Mouse (Mus musculus): Measurements from ENCODE around the gene Pik3ap1.
"Not testable (repeated sequence)": the region's sequence is repeated elsewhere in the genome, so short reads cannot be mapped to it uniquely, and the experiment has no call there.

Gene Pik3ap1

DNA sequence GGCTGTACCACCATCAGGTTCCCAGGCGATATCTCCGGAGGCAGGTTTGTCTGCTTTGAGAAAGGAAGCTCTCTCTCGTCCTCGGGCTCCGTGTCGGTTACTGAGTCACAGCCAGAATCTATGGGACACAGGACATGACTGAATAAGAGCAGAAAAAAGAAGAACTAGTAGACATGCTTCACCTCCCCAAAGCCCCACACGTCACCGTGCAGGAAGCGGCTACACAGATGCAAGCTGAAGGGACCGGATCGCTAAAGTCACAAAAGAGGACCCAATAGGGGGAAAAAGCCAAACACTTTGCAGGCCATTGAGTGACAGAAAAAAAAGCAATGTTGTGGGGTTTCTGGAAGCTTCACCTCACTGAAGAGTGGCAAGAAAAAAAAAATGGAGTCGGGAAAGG is 52.7 kb downstream of the Pik3ap1 start:
- no peak for DNase-seq (ENCODE audit: low spot score)

DNA sequence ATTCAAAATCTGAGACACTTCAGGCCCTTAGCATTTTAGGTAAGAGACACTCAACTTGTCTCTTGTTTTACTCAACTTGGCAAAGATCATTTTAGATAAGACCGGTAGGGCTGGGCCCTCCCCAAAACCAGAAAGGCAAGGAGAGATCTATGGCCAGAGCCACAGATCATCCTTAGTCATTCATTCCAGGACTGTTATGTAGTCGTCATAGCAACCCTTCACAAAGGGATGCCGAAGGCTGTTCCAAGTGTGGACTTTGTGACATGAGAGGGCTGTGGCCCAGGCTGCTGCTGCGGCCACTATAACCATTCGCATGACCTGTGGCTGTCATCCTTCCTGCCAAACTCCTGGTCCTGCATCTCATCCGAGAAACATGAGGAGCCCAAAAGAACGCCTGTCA is 54.5 kb downstream of the Pik3ap1 start:
- no peak for DNase-seq (ENCODE audit: low spot score)

DNA sequence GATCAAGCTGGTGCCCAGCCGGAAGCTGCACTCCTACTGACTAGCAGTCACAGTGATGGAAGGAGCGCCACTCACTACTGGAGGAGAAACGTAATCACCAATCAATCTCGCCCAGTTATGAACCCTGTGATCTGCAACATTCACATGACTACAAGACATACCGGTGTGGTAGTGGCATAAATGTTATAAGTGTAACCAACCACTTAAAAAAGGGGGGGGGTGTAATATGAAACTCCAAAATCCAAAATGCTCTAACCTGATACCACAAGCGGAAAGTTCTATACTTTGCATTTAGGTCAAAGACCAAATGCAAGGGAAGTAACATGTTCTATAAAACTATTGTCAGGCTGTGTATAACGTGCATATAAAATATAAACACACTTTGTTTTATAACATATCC is 54.9 kb downstream of the Pik3ap1 start:
- DNase-seq (ENCODE audit: low spot score): no peak

DNA sequence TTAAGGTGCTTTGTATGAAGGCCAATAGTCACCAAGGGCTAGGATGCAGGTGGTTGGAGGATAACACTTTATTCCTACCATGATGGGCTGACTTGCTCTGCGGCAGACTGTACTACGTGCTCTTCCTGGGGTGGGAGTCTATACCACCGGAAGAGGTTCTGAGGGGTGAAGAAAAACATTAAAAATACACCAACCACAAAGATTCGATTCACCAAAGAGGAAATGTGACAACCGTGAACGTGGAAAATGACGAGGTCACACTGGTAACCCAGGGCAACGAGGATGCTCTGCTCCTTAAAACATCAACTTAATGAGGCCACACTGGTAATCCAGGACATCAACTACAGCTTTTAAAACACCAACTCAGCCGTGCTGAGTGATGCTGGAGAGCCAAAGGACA is 56.2 kb downstream of the Pik3ap1 start:
- DNase-seq (ENCODE audit: low spot score): no peak

DNA sequence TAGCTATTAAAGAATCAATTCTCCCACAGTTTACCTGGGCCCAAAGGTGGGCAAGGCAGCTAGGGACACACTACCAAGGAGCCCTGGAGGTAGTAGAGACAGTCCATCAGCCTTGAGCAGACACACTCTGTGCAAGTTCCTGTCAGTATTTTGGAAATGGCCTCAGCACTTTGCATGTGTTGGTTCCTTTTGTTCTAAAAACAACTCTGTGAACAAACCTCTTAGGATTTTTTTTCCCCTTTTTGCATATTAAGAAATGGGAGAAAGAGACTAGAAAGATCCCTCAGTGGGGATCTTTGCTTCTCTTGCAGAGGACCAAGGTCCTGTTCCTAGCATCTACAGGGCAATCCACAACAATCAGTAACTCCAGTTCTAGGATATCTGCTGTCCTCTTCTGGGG is 61.1 kb downstream of the Pik3ap1 start:
- no peak for DNase-seq (ENCODE audit: low spot score)

DNA sequence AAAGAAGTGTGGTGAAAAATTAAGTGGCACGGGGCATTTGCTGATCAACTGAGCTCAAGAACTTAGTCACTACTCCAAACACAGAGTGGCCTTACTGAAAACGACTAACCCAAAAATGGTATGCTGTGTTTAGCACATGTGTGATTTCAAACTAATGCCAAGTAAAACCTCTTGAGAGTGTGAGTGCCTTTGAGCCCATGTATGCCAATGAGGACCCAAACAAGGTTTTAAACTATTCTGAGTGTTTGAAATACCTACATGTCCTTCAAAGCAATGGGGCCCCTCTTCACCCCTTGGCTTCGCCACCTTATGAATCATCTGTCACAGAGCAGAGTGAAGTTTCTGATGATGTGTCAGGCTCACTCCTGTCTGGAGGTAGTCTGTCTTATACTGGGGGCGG is 61.8 kb downstream of the Pik3ap1 start:
- DNase-seq (ENCODE audit: low spot score): no peak

DNA sequence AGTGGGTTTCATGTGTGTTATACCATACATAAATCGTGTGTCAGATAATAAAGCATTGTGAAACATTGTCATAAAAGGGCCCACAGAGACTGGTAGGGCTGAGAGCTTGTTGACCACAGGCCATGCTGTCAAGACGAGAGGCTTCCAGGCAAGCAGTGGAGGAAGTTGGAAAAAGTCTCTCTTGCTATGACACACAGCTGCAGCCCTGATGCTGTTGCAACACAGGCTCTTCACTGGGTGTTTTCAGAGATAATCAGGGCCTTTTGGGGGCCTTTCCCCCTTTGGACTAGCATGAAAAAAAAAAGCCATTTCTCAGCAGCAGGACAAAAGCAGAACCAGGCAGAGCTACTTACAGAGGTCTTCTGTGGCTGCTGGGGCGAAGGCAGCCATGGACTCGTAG is 63.8 kb downstream of the Pik3ap1 start:
- DNase-seq (ENCODE audit: low spot score): peak; percentile 43

DNA sequence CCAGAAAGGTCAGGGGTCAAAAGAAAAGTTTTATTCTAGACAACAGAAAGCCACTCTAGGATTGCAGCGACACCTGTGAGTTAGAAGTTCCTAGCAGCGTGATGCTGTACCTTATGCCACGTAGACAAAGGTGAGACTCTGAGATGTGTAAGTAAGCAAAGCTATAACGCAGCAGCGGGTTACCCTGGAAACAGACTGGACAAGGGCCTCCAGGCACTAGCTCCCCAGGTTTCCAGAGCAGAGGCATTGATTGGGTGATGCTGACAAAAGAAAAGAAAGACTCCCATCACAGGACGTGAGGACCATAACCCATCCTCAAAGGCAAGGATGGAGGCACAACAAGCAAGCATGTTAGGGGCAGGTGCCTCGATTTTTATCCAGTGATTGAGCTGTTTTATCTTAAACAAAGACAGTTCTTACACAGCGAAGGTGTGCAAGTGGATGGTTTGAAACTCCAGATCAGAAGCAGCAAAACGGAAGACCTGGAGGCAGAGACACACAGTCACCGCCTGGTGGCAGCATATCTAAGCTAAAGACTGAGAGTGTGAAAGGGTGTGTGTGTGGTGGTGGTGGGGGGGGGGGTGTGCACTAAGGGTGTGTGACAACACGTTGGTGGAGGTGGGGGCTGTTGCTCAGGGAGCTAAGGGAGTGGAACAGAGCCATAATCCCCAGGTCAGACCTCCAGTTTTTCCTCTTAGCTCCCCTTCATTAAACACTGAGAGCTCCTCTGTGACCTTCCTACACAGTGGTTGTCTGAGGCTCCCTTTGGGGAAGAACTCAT is 67.4 kb downstream of the Pik3ap1 start:
- peak; percentile 64 for DNase-seq (ENCODE audit: low spot score)

DNA sequence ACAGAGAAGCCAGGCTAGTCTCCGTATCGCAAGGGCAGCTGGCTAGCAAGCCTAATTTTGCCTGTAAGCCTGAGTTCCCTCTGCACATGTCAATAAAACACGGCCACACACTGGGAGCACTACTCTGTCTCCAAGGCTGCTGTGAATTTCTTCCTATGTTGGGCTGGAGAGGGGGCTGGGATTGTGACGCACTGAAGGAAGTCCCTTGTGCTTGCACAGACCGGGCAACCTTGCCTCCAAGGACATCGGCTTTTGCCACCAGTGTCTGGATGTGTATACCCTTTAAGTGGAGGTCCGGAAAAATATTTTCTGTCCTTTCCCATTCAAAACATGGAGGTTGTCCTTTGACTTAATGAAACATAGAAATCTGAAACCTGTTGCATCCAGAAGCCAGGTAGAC is 70.2 kb downstream of the Pik3ap1 start:
- DNase-seq (ENCODE audit: low spot score): no peak

DNA sequence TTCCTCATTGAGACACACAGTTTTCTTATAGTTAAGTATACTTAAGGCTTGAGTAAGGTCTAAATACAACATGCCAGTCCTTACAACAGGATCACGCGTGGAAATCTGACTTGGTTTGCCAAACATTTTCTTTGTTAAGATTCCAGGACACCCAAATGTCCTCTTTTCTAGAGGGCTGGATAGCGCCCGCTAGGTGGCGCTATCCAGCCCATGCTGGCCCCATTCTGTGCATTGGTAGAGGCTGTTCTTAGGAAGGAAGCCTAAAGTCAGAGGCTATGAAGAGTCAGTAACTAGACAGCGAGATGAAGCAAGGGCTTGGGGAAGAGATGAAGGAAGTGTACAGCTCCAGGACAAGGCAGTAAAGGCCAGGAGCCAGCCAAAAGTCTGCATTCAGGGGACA is 71.2 kb downstream of the Pik3ap1 start:
- DNase-seq (ENCODE audit: low spot score): peak; percentile 20

DNA sequence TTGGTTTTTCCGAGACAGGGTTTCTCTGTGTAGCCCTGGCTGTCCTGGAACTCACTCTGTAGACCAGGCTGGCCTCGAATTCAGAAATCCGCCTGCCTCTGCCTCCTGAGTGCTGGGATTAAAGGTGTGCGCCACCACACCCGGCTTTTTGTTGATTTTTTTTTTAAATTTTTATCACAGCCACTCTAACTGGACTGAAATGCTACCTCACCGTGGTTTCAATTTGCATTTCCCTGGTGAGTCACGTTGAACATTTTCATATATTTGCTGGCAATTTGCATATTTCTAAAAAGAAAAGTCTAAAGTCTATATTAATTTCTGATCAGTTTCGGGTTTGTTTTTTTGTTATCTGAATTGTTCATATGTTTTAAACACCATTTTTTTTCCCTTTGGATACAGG is 72.3 kb downstream of the Pik3ap1 start:
- not testable (repeated sequence) for DNase-seq (ENCODE audit: low spot score)

DNA sequence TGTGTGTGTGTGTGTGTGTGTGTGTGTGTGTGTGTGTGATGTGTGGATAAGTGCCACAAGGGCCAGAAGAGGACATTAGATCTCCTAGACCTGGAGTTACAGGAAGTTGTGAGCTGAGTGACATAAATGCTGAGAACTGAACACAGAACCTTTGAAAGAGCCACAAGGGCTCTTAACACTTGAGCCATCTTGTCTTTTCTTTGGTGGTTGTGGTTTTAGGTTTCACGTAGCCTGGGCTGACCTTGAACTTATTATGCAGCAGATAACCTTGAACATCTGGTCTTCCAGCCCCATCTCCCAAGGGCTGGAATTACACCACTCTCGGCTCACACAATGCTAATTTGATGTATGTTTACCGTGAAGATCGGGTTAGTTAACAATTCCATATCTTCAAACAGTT is 72.9 kb downstream of the Pik3ap1 start:
- DNase-seq (ENCODE audit: low spot score): no peak

DNA sequence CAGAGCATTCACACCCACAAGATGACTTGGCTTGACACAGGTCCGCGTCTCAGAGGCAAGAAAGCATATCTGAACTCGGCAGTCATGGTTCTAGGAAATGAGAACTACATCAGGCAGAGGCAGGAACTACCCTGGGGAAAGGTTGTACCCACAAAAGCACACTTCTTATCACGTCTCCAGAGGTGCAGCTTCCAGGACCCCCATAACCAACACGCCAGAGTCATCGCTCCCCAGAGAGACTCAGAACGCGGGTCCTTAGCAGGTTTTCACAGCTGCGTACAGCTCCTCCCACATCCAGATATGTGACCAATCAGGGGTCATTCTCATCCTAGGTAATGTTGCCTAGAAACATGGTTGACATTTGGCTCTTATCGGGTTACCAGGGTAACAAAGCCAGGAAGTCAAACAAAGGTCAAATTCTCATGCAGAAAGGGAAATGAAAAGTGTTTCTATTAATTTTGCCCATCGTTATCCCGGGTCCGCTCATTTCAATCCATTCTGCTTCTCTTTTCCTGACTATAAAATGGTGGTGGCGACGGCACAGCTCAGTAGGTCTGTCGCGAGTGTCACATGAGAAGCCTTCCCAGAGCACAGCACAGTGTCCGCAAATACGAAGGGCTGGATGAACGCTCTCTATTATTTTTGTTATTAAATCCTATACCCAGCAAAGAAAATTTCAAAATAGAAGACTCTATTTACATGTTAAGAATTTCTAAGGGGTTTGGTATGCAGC is 73.8 kb downstream of the Pik3ap1 start:
- peak; percentile 15 for DNase-seq (ENCODE audit: low spot score)

DNA sequence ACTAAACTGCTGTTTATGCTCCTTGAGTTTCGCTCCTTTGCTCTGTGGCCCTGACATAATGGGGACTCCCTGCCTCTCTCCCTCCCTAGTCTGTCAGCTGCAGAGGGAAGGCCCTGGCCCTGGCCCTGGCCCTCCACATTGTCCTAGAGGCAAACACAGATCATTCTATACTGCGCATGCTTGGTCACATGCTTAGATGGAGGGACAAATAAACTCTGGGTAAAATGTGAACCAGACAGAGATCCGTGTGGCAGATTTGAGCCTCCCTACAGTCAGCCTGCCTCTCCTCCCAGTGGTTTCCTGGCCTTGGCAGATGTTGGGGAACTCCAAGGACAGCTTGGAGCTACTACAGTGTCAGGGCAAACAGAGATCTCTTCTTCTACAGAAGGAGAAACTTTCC is 81.0 kb downstream of the Pik3ap1 start:
- DNase-seq (ENCODE audit: low spot score): no peak

DNA sequence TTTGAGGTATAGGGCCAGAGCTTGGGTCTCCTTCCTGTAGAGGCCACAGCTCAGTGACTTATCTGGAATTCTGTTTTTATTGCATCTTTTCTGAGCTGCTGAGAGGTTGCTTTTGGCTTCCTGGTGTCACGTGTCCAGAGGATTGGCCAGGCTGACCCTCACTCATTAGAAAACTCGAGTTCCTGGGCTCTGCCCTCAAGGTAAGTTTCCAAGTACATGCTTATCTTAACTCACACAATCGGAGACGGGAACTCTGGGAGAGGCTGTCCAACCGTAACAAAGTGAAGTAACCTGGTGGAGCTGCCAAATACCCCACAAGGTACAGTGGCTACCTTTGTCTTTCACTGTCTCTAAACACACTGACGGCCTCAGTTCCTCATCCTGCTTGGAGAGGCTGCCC is 81.5 kb downstream of the Pik3ap1 start:
- DNase-seq (ENCODE audit: low spot score): no peak

DNA sequence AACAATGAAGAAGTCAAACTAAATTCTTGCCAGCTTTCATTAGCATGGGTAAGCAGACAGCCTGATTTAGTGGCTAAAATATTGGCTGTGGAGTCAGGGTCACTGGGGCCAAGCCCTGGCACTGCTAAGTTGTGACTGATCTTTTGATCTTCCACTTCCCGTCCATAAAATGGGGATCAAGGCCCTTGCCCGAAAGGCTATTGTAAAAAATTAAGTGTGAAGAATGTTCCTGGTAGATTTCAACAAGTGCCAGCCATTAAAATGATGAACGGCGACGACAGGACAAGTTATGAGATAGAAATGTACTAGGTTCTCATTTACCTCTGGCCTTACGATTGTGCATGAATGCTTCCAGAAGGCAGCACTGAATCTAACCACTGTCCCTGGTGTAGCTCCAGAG is 83.0 kb downstream of the Pik3ap1 start:
- DNase-seq (ENCODE audit: low spot score): no peak

DNA sequence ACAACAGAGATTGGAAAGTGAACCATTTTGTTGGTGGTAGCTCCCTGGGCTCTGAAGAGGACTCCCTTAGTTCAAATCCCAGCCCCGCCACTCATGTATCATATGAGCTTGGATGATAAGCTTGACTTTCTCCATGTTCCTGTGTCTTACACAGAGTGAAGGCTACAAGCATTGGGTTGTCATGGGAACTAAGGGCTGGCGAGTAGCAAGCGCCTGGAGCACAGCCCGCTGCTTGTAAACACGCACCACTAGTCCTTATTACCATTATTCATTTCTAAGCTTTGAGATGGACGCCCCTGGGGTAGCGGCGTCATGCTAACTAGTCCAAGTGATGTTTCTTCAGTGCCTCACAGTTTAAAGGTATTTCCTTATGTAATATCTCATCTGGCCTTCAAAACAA is 85.5 kb downstream of the Pik3ap1 start:
- no peak for DNase-seq (ENCODE audit: low spot score)

DNA sequence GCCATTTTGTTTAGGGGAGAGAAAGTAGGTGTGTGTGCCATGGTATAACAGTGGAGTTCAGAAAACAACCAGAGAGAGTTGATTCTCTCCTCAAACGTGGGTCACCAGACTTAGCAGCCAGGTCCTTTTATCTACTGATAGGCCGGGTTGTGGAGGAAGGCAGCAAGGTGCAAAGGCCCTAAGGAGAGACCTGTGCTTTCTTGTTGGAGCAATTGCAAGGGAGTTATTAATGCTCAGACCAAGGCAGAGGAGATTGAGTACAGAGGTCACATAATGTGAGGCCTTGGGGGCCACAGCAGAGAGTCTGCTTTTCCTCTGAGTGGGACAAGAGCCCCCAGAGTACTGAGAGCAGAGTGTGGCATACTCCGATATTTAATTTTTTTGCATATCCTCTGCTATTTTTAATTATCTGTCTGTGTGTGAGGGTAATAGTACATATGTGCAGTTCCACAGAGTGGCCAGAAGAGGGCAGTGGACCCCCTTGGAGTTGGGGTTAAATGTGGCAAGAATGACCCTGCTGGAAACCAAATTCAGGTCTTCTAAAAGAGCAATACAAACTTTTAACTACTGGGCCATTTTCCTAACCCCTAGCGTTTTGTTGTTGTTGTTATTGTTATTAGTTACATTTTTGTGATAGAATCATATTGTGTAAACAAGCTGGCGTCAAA is 93.8 kb downstream of the Pik3ap1 start:
- no peak for DNase-seq (ENCODE audit: low spot score)

DNA sequence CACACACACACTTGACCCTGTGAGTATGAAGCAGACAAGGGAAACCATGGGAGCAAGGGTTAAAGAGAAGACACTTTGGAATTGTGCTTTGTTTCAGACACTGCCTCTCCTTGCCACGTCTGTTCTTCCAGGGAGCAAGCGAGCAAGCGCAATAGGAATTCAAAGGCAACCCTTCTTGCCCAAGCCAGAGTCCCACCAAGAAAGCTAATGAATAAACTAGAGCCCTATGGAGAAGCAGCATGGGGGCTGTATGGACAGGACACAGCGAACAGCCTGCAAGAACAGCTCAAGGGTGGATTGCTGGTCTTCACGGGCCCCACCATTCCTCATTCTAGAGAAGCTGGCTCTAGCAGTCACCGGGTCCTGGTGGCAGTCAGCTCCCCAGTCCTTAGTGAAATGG is 96.3 kb downstream of the Pik3ap1 start:
- DNase-seq (ENCODE audit: low spot score): no peak

DNA sequence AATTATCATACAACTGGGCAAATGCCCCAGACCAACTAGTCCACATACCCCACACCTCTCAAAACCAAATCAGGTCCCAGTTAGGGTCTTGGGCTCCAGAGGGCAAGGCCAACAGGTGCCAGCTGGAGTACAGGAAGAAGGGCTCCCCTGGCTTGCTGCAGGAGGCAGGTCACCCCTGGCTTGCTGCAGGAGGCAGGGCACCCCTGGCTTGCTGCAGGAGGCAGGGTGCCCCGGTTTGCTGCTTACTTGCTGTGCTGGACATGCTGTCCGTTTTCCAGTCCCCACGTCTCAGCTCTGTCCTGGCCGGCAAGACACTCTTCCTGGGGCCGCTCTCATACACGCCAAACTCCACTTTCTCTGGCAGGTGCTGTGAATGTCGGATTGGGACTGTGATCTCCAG is 97.7 kb downstream of the Pik3ap1 start:
- DNase-seq (ENCODE audit: low spot score): no peak

DNA sequence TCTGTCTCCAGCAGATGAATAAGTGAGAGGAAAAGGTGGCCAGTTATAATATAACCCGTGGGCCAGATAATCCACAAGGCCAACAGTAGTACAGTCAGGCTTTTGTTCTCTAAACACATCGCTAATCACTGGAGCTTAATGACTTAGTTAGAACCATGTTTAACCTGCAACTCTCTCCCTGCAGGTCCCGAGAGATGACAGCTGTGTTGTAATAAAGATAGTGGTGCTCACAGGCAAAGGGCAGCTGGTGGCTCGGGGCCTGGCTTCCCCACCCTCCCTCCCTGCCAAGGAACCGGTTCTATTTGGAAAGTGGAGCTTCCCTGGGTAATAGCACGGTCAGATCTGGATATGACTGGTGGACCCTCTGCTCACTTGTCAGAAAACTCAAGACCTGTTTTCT is 100.4 kb downstream of the Pik3ap1 start:
- DNase-seq (ENCODE audit: low spot score): no peak

DNA sequence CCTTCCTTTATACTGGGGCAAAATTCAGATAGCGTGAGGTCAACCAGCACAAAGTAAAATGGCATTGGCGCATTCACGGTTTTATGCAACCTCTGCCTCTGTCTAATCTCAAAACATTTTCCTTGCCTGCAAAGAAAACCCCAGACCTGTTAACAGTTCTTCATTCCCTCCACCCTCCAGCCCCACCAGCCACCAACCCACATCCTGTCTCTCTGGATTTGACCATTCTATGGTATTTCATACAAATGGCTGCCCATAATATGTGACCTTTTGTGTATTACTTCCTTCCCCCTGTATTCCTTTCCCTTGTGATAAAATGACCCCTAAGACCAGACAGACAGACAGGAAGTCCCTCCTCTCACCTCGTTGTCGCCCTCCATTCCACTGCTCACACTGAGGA is 102.2 kb downstream of the Pik3ap1 start:
- DNase-seq (ENCODE audit: low spot score): no peak

DNA sequence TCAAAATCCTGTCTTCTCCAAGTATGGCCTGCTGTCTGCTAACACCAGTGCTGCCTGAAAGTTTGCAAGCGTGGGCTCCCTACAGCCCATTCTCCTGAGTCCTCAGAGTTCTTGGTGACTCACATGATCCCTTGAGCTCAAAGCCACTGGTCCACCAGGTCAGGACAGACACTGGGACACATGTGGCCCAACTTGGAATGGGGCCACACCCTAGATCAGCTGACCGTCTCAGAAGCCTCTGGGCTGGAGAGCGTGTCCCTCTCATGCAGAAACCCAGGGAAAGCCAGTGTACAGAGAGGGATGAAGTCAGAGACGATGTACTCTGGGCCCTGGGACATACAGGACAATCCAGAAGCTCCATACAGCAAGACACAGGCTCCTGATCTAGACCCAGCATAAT is 102.7 kb downstream of the Pik3ap1 start:
- DNase-seq (ENCODE audit: low spot score): no peak
